Mouse (Mus musculus): ENCODE measurements at regions not wholly inside any gene's neighbourhood (a gene's known extent, or its start where the extent isn't known, plus 50 kb on each side); places are given as distances from the start of the nearest gene placed in this dataset.

DNA sequence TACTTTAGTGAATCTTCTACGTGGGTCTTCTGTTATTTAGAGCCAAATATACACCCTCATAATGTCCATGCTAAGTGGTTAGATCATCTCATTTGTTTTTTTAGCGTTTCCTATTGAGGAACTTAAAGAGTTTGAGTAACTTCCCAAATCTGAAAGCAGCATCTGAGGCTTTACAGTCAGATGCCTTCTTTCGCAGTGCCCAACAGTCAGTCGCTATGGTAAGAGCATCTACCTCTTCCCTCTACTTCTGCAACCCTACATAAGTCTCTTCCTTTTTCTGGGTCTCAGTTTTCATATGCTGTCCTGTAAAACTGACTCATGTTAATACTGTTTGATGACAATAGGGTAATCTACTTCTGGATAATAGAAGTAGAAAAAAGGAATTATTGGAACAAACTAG, 146.8 kb downstream of the Ktn1 start:
- ATAC-seq (replicated peaks; ENCODE audit: insufficient number of reproducible peaks, low FRiP score, low TSS enrichment, poor library complexity, severe bottlenecking), result peak; percentile 53; the same call in 1 of the 2 replicates

DNA sequence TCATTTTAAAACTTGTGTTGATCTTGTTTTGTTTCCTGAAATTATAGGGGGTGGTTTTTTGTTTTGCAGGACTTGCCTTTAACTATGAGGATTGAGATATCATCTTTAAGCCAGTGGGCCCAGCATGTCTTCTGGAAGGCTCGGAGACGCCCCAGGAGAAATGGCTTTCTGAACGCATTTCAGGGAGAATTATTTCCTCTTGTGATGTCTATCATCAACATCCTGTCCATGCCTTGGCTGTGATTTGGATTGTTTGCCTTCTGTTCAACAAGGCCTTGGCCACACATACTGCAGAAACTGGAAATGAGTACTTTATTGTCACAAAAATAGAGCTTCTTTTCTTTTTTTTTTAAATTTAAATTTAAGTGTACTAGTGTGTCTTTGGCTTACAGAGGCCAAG, 150.0 kb downstream of the Ktn1 start:
- ATAC-seq (replicated peaks; ENCODE audit: insufficient number of reproducible peaks, low FRiP score, low TSS enrichment, poor library complexity, severe bottlenecking), result no peak

GRCm38 (mm10) chr14:47799564-47799963, 151.3 kb downstream of the Ktn1 start:
- no peak for ATAC-seq (replicated peaks; ENCODE audit: insufficient number of reproducible peaks, low FRiP score, low TSS enrichment, poor library complexity, severe bottlenecking)

DNA sequence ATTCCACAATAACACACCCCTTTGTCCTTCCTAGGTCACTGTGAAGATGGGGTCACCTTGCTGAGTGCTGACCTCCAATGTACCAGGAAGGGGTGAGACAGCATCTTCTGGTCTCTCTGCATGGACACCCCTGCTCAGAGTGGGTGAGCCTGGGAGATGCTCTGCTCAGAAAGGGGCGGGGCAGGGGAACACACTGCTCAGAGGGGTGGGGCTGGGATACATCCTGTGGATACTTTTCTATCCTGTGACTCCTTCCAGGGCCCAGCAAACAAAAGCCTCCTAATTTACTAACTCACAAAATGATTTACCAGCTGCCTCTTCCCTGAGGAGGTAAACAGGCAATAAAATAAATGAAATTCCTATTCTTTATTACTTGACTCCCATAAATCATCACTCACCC, 157.0 kb downstream of the Ktn1 start:
- no peak for ATAC-seq (replicated peaks; ENCODE audit: insufficient number of reproducible peaks, low FRiP score, low TSS enrichment, poor library complexity, severe bottlenecking)

- ATAC-seq (replicated peaks; ENCODE audit: insufficient number of reproducible peaks, low FRiP score, low TSS enrichment, poor library complexity, severe bottlenecking), result no peak
Measured at GRCm38 (mm10) chr14:47805771-47806535, 157.7 kb downstream of the Ktn1 start.

DNA sequence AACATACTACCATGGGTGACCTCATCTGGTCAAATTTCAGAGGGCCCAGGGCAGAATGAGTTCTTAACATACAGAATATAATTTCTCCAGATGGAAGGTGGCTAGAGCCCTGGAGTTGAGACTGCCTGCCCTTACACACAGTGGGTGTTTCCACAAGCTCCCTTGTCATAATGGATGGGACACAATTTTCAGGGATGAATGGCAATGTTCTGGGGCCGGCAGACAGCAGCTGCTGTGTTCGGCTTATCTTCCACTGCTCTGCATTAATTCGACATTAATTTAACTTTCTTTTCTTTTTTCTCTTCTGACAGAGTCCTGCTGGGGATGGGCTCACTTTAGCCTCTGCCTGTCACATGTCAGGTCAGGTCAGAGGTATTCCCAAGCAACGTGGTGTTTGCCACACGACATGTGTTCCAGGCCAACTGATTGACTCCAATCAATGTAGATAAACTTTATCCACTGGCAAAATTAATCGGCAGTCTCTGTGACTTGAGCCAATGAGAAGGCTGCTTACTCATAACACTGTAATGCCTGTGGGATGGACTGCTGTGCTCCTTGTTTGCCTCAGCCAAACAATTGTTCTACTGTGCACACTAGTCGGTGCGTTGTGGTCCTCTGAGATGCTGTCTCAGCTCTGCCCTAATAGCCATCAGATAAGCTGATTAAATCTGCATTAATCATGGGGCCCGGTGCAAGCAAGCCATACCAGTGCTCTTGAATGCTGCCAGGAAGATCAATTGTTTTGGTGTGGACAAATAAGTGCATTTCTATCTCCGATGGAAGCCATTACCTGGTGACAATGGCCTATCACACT, 160.1 kb downstream of the Ktn1 start:
- ATAC-seq (replicated peaks; ENCODE audit: insufficient number of reproducible peaks, low FRiP score, low TSS enrichment, poor library complexity, severe bottlenecking), result no peak

DNA sequence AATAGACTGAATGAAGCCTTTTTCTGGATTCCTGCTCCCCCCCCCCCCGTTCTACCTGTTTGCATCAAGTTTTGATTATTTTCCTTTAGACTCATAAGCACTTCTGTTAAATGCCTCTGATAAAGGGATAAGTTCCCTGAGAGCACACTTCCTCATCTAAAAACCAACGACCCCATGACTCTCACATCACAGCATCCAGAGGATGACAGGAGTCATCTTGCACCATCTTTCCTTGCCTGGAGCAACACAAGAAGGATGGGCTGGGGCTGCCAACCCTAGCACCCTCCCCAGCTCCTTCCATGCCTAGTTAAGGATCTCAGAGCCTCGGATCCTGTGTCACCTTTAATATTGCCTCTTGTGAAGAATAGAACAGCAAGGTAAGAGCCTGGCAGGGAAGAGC, 170.0 kb downstream of the Ktn1 start:
- ATAC-seq (replicated peaks; ENCODE audit: insufficient number of reproducible peaks, low FRiP score, low TSS enrichment, poor library complexity, severe bottlenecking), result no peak

DNA sequence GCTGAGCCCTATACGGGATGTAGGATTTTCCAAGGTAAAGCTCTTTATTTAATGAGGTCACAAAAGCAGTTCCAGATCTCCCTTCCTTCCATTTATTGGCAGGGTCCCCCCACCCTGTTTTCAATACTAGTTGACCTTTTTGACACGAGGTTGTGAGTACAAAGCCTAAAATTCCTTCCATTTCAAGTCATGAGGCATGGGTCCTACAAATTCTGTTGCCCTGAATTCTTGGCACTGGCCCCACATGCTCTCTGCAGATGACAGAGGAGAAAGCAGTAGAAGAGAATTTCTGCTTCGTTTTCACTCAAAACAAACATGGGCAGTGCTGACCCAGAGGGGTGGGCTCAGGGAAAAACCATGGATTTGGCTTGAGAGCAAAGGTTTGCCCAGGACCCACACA, 170.4 kb downstream of the Ktn1 start:
- no peak for ATAC-seq (replicated peaks; ENCODE audit: insufficient number of reproducible peaks, low FRiP score, low TSS enrichment, poor library complexity, severe bottlenecking)

- no peak for ATAC-seq (replicated peaks; ENCODE audit: insufficient number of reproducible peaks, low FRiP score, low TSS enrichment, poor library complexity, severe bottlenecking)
Measured at GRCm38 (mm10) chr14:47820571-47821143, 172.4 kb downstream of the Ktn1 start.

- ATAC-seq (replicated peaks; ENCODE audit: insufficient number of reproducible peaks, low FRiP score, low TSS enrichment, poor library complexity, severe bottlenecking), result no peak
Measured at GRCm38 (mm10) chr14:47823182-47823581, 174.9 kb downstream of the Ktn1 start.

DNA sequence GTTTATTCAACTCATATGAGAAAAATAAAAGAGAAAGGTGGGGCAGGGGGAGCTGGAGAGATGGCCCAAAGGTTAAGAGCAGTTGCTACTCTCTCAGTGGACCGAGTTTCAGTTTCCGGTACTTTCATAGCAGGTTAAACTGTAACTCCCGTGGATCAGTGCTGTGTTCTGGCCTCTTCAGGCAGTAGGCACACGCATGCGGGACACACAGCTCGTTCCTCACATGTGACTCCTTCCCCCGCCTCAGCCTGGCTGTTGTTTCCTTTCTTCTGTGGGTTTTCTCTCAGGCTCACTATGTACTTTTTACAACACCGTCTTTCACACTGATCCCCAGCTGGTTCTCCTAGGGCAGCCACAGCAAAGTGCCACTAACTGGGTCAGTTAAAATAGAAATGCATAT, 175.4 kb downstream of the Ktn1 start:
- no peak for ATAC-seq (replicated peaks; ENCODE audit: insufficient number of reproducible peaks, low FRiP score, low TSS enrichment, poor library complexity, severe bottlenecking)

DNA sequence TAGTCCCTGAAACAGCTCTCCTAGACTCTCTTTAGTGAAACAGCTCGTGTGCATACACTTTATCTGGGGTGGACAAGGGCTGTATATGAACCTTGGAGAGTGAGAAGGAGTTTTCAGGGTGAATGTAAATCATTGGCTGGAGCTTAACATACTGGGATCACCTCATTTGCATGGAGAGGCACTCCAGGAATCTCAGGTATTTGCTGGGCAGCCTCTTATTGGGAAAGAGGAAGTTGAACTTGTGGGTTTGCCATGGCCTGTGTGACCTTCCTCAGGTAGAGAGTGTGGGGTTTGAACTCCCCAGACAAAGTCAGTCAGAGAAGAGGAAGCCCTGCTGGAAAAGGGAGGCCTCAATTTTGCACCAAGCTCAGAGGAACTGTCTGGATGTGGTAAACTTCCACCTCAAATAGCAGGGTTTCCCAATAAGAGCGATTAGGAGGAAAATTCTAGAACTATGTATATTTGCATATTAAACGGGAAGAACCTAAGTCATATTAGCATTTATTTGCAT, 177.3 kb downstream of the Ktn1 start:
- ATAC-seq (replicated peaks; ENCODE audit: insufficient number of reproducible peaks, low FRiP score, low TSS enrichment, poor library complexity, severe bottlenecking), result 0 out of 2 replicates have a peak, but pooled peaks have one; percentile 31

DNA sequence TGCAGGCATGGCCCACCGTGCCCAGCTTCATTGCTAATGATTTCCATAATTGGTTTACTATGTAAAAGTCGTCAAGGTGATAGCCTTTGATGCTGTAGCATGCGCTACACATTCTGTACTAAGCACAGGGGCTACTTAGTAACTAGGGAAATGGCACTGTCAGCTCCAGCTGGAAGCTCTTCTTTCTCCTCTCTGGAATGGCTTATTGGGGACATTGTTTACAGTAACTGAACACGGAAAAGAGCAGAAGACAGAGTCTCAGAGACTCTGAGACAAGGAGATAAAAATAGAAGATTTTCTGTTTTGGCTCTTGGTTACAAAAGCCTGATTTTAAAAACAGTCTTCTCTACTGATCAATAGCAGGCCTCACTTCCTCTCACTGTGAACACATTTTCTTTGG, 178.3 kb downstream of the Ktn1 start:
- no peak for ATAC-seq (replicated peaks; ENCODE audit: insufficient number of reproducible peaks, low FRiP score, low TSS enrichment, poor library complexity, severe bottlenecking)

DNA sequence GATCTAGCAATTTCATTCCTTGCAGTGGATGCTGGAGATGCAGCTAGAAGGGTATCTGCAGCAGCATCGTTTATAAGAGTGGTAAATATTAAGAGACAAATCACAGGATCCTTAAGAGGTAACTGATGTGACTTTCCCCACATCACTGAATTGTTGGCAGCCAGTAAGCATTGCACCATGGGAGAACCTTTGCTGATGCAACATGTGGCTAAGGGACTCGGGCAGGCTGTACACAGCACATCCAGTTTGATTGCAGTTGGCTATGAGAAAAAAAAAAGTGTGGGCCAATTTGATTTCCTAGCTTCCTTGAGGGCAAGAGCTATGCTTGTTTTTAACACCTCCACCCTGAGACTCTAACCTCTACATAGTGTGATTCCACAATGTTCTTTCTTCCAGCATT, 179.4 kb downstream of the Ktn1 start:
- ATAC-seq (replicated peaks; ENCODE audit: insufficient number of reproducible peaks, low FRiP score, low TSS enrichment, poor library complexity, severe bottlenecking), result no peak

GRCm38 (mm10) chr14:47833696-47834095, 185.4 kb downstream of the Ktn1 start:
- no peak for ATAC-seq (replicated peaks; ENCODE audit: insufficient number of reproducible peaks, low FRiP score, low TSS enrichment, poor library complexity, severe bottlenecking)

DNA sequence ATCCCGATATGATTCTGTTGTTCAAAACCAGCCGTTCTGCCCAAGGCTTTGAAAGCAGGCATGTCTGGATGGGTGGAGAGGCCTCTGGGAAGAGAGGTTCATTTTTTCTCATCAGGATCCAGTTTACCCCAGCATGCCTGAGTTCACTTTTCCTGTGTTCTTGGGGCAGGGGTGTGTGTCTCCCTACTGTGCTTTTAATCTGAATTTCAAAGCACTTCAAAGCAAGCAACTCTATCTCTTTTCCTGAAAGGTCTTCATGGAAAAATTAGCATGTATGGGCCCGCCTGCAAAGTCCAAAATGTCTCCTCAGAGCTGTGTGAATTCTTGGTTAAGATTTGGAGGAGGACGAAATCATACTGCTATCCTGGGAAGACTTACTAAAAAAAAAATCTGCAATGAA, 187.2 kb downstream of the Ktn1 start:
- ATAC-seq (replicated peaks; ENCODE audit: insufficient number of reproducible peaks, low FRiP score, low TSS enrichment, poor library complexity, severe bottlenecking), result no peak

- no peak for ATAC-seq (replicated peaks; ENCODE audit: insufficient number of reproducible peaks, low FRiP score, low TSS enrichment, poor library complexity, severe bottlenecking)
Measured at GRCm38 (mm10) chr14:47839493-47840215, 191.4 kb downstream of the Ktn1 start.

DNA sequence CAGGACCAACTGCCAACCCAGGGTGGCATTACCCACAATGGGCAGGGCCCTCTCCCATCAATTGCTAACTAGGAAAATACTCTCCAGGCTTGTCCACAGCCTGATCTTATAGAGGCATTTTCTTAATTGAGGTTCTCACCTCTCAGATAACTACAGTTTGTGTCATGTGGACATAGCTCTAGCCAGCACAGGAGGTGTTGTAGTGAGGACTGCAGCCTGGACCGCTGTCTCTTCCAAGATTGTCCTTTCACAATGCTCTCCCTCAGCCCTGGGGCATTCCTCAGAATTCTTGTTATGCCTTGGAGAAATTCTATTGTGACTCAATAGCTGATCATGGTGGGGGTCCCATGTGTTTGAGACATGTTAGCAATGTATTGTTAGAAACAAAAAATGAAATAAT, 196.1 kb downstream of the Ktn1 start:
- ATAC-seq (replicated peaks; ENCODE audit: insufficient number of reproducible peaks, low FRiP score, low TSS enrichment, poor library complexity, severe bottlenecking), result no peak

DNA sequence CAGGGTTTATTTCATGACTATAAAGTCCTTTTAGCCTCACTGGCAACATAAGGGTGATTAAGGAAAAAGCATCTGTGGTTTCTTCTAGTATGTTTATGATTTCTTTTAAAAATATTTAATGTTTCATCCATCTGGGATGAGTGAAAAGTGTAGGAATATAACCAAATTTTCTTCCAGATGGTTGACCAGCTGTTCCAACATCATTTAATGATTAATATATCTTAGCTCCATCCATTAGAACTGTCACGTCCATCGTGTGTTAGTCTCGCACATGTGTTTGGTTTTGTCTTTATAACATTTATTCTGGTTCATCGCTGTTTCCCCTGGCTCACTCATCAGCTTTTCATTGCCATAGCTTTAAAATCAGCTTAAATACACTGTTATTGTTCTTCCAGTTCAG, 200.6 kb downstream of the Ktn1 start:
- ATAC-seq (replicated peaks; ENCODE audit: insufficient number of reproducible peaks, low FRiP score, low TSS enrichment, poor library complexity, severe bottlenecking), result no peak

Measured in monocyte, adult 5-6 weeks (primary cell).